Mouse (Mus musculus): ENCODE results near the gene Bbs9.

Bbs9 gene

DNA sequence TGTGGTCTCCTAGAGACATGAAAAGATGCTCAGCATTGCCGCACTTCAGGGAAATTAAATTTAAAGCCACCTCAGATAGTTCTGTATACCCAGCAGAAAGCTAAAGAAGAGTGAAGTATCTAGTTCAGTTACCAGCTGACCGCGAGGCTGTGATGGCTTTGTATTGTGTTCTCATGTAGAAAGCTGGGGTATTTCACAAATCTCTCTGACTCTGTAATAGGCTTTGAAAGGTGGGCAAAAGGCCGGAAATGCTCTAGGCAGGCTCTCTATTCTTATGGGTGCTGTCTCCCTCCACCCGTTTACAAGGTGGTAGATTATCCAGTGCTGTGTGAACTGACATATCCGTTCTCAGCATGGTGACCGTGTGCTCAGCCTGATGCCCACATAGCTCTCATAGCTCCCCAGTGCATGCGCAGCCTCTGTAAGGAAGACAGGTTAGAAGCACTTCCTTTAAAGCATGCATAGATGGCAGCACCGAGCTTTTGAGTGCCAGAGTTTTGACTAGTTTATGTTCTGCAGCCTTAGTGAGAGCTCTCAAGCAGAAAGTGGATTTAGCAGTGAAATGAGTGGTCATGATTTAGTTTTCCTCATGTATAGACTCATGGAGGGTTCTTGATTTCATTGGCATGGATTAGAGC is 57.4 kb downstream of the Bbs9 start:
- peak; percentile 23 to 56 for DNase-seq (ENCODE audit: low spot score in 2 of 2)

DNA sequence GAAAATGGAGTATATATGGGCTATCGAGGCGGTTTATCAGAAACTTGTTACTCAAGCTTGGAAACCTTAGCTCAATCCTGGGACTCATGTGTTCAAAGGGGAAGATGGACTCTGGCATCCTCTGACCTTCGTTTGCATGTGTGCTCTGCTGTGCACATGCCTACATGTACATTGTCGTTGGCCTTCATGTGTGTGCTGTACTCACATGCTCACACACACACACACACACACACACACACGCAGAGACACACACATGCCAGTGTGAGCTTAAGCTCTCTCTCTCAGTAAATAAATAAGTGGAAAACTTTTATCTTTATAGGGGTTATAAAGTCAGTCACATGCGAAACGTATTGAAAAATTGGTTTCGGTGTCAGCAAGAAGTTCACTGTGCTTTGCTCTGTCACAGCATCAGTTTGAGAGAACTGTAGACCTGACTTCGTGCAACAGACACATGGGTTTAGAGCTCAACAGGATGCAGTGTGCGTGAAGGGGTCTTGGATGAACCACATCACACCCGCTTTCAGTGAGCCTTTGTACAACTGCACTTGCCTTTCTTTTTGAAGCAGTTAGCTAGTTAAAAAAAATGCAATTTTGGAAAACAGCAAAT is 62.4 kb downstream of the Bbs9 start:
- DNase-seq (ENCODE audit: low spot score in 2 of 2): no peak

DNA sequence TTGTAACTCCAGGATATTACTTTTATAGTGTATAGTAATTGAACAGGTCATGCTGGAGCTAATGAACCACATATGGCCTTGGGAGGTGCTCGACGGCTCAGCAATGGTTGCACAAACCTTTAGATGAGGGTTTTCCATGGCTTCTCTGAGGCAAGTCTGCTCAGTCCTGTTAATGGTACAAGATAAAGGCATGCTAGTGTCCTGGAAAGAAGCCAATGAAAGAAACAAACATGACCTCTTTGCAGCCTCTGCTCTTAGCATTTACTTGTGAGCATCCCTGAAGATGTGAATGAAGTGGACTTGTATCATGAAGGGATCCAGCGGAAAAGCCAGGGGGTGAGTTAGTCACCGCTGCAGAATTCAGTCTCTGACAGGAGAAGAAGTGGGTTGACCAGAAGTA is 64.0 kb downstream of the Bbs9 start:
- no peak for DNase-seq (ENCODE audit: low spot score in 2 of 2)

DNA sequence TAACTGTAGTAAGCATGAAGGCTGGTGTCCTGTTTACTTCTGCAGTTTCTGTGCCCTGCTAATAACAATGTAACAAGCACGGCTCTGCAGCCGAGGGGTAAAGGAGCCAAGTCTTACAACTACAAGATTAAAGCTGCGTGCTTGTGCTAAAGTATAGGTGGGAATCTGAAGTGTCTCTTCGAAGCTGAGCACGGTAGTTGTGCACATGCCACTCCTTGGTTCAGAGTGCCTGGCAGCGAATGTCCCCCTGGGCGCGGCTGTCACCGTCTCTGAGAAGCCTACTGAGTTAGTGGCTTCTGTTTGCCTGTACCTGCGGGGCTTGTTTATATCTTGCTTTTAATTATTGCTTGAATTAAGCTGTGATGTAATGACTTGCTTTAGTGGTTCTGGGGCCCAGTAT is 65.6 kb downstream of the Bbs9 start:
- DNase-seq (ENCODE audit: low spot score in 2 of 2): no peak

DNA sequence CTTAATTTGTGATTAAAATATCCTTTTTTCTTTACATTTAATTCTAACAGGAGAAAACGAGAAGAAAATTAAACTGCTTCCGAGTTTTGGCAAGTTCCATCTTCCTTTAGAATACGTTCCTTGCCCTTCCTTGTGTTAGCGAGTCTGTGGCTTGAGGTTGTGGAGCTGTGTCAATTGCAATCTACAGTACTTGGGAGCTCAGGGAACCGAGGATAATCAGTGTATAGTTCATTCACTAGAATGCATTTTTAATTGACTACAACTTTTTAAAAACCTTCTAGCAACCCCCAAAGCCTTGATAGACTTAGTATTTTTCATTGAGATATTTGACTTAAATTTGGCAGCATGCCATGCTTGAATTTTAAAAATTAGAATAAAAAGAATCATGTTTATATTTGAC is 68.0 kb downstream of the Bbs9 start:
- no peak for DNase-seq (ENCODE audit: low spot score in 2 of 2)

DNA sequence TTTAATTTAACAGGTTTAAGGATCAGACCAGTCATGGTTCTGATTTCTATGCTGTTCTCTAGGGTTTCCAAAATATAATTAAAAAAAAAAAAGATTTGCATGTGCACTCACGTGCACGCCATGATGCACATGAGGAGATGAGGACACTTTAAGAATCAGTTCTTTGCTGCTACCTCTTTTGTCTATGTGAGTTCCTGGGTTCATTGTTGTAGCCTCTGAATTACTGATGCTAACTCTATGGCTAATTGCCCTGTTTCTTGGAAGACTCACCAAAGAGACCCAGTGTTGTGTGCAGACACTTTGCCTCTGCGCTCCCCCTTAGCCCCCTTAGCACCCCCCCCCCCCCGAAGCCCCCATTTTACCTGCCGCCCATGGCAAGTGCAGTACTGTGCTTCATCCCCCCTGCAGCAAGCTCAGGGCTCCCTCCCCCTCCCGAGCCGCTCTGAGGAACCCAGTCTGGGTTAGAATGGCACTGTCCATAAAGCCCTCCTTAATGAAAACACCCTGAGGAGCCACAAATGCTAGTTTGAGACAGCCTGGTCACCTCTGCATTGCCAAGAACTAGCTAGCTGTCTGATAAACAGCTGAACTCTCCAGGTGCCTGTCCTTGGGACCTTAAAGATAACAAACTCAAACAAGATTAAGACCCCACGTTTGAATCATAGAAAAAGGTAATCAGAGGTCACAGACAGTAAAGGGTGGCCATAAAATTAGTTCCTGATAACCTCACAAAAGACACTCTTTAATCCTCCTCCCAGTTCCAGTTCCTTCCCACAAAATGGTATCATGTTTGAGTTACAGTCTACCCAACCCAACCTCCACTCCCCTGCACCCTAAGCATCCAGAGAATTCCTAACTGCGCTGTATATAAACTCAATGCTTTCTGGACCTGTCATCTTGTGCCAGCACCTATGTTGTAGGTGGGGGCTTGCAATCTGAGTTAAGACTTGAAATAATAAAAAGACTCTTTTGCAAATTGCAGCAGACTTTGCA is 69.1 kb downstream of the Bbs9 start:
- no peak for DNase-seq (ENCODE audit: low spot score in 2 of 2)

DNA sequence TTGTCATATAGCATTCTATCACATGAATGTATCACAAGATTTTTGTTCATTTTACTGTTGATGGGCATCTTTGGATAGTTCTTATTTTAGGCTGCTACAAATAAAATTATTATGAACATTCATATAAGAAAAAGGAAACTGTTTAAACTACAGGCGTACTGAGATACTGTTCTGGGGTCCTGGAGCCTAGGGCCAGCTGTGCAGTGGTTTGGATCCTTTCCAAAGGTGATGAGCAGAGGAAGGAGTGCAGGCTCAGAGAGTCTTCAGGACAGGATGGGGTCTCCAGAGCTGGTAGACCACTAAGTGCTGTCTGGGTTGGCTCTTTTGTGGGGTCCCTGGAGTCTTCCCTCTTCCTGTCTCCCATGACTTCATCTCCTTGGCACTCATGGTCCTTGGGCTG is 75.8 kb downstream of the Bbs9 start:
- no peak for DNase-seq (ENCODE audit: low spot score in 2 of 2)

DNA sequence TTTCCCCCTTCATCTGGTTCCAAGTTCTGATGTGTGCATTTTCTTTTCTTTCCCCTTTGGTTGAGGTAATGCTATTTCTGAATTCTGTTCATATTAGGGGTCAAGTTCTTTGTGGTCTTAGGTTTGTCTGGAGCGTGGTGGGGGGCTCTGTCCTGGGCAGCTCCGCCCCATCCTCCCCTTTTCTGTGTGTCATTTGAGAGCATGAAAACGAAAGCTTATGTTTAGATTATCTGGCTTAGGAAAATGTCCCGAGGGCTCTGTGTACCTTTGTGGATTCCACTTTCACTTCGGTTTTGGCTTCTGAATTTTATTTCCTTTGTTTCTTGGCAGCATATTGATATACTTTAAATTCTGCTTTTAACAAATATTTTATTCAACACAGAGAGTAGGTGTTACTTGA is 80.6 kb downstream of the Bbs9 start:
- no peak for DNase-seq (ENCODE audit: low spot score in 2 of 2)

DNA sequence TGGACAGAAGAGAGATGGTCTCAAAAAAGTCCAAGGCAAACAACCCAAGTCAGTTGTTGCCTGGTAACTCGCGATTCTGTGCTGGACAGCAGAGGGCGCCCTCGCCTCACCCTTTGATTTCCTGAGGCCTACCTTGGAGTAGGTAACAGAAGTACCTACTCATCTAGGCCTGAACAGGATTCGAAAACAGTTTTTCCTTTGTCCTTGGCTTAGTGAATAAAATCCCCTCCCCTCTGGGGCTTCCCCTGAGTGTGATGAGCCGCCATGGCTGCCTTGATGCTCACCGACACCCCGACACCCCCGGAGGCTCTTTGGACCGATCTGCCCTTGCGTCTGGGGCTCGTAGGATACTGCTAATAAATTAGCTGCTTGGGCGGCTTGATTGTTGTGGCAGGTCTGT is 82.0 kb downstream of the Bbs9 start:
- peak; percentile 41 to 62 for DNase-seq (ENCODE audit: low spot score in 2 of 2)

DNA sequence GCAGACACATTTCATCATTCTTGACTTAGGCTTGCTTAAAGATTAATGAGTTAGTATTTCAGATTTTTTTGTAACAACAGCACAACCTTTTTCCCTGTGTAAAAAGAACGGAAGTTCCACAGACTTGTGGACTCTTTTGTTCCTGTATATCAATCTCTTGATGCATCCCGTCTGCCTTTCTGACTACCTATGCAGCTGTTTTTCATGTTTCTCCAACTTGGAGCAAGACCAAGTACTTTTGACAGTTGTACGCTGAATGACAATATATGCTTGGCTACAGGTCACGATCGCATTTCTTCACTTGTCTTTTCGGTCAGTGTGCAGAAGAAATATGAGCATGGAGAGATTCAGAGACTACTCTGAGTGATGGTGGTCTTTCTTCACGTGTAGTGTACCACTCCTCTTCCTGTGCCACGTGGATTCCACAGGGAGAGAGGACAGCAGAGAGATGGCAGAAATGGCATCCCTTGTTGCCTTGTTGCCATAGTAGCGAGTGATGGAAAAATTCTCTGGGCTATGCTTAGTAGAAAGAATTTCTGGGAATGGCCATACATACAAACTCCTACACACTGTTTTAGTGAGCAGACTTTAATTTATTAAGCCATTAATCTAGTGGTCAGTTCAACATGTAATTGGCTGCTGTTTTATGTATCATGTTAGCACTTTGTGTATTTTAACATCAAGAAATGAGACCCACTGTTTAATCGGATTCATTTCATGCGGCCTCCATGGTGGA is 88.3 kb downstream of the Bbs9 start:
- DNase-seq (ENCODE audit: low spot score in 2 of 2): no peak

DNA sequence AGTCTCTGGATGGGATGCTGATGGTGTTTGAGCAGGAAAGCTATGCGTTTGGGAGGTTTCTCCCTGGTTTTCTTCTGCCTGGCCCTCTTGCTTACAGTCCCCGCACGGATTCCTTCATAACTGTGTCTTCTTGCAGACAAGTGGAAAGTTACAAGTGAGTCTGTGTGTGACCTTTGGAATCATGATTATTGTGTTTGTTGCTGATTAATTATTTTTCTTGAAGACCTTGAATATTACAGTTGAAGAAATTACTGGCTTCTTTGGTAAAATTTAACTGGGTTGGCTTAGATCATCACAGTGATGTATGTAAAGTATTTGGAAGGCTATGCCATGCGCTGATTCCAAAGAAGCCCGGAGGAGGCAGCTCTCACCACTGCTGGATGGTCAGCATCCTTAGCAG is 92.2 kb downstream of the Bbs9 start:
- no peak for DNase-seq (ENCODE audit: low spot score in 2 of 2)

DNA sequence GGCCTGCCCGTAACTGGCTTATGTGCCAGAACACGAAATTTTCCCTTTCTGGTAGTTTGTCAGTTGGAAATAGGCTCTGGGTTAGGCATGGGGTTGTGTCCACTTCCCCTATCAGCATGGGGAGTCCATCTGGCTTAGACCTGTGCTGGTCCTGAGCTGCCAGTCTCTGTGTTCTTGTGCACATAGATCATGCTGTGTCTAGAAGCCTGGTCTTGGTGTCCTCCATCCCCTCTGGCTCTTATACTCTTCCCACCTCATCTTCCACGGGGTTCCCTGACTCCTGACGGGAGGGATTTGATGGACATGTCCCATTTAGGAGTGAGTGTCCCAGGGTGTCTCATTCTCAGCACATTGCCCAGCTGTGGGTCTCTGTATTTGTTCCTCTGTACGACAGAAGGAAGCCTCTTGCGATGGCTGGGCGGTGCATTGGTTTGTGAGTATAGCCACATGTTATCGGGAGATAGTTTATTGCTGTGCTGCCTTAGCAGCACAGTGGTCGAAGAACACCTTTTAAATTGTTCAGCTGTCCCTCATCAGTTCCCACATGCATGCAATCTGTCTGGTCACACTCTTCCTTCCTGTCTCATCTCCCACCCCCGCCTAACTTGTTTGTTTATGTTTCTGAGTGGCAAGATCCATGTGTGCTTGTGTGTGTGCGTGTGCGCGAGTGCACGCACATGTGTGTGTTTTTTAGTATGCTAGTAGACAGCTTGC is 101.1 kb downstream of the Bbs9 start:
- no peak for DNase-seq (ENCODE audit: low spot score in 2 of 2)

DNA sequence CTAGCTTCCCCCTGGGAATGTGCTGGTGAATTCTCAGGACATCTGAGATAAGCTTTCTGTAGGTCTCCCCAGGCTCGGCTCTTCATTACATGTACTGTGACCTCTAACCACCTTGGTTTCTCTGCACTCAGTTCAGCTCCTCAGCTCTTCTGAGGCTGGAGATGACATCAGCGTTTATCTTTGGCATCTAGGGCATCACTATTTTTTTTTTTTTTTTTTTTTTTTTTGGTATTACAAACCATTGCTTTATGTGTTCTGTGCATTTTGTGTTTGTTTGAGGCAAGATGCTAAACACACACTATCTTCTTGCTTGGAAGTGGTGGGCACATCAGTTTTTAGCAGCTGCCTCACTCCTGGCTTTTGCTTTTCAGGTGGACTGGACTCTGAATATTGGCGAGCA is 102.8 kb downstream of the Bbs9 start:
- no peak for DNase-seq (ENCODE audit: low spot score in 2 of 2)

DNA sequence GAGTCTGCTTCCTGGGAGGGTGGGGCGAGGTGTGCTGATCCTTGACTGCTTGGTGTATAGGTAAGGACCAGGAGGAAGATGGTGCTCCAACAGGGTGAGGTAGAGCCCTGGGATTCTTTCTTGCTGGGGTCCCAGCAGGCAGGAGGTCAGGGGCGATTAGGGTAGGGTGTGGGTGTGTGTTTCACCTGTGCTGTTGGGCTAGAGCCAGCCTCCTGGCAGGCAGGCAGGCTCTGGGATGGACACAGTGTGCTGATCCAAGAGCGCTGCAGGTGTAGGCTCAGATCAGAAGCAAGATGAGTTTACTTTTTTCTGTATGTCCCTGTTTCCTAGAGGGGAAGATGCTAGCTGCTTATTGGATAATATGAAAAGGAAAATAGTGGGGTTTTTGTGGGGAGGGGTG is 108.7 kb downstream of the Bbs9 start:
- DNase-seq (ENCODE audit: low spot score in 2 of 2): no peak

DNA sequence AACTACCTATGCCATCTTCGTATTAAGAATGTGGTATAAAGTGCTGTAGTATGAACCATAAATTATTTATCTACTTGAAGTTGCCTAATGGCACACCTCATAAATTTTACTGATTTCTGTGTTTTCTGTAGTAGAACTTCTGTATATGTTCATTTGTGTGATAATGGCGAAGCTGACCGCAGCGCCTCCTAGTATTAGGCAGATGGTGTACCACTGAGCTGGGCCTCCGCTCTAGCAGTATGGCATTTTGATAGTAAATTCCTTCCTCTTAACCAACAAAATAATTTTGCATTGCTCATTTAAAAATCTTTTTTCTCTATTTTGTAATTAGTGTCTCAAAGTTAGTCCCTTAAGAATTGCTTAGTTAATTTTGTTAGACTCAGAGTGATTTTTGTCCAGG is 117.5 kb downstream of the Bbs9 start:
- DNase-seq (ENCODE audit: low spot score in 2 of 2): no peak

DNA sequence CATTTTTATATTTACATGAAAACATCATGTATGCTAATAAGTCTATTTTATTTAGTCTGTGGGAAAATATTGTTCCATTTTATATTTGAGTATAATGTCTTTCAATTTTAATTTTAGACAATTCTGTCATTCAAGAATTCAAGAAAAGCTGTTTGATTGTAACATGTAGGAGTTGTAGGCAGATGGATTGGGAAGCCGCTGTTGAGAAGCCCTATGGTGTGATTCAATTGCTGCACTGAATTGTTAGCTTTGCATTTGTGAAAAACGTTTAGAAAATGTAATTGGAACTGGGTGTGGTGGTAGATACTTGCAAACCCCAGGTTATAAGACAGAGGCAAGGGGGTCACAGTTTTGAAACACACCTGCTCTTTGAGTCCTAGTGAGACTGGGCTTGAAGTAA is 121.1 kb downstream of the Bbs9 start:
- DNase-seq (ENCODE audit: low spot score in 2 of 2): no peak

DNA sequence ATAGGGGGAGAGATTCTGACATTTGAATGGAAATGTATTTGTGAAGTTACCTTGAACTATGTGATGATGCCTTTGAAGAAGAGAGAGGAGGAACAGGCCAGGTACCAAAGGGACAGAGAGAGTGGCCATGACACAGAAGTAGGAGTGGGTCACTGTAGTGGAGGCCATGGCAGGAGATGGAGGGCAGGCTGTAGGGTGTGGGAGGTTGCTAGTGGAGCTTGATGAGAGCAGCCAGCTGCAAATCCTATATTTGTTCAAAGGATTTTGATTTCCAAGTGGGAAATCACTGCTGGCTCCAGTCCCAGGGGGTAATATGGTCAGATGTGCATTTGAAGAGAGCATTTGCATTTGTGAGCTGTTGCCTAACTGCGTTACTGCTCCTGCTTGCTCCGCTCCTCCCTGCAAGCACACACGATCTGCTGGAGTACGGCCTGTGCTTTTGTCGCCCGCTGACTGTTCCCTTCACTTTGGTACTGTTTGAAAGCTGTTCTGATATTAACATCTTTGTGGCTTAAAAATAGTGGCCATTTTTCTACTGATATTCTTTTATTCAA is 137.8 kb downstream of the Bbs9 start:
- no peak for DNase-seq (ENCODE audit: low spot score in 2 of 2)

DNA sequence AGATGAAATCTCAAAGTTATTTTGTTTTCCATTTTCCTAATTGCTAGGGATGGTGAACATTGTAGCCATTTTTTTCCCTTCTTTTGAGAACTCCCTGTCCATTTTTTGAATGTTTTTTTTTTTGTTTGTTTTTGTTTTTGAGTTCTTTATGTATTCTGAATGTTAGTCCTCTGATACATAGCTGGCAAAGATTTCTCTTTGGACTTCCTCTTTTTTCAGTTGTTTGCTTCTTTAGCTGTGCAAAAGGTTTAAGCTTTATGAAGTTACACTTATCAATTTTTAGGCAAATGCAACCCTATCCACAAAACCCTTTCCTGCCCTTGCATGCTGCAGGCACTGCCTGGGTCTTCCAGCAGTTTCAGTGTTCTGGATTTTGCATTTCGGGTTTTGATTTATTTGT is 143.7 kb downstream of the Bbs9 start:
- no peak for DNase-seq (ENCODE audit: low spot score in 2 of 2)

DNA sequence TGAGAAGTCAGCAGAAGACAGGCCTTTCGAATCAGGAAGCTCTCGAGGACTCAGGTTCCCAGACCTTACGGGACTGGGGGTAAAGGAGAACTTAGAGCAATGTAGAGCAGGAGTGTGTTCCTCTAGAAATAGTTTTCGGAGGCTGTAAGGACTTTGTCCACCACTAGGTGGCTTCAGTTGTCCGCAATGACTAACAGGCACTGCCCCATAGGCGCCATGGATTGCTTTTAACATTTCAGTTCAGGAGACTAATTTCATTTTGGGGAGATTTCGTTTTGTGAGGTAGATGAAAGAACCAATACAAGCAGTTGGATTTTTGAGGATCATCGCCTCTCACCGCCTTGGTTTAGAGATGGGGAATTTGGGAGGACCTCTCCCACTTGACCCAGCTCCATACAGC is 149.5 kb downstream of the Bbs9 start:
- DNase-seq (ENCODE audit: low spot score in 2 of 2): peak in 1 of 2 experiments; percentile 13

DNA sequence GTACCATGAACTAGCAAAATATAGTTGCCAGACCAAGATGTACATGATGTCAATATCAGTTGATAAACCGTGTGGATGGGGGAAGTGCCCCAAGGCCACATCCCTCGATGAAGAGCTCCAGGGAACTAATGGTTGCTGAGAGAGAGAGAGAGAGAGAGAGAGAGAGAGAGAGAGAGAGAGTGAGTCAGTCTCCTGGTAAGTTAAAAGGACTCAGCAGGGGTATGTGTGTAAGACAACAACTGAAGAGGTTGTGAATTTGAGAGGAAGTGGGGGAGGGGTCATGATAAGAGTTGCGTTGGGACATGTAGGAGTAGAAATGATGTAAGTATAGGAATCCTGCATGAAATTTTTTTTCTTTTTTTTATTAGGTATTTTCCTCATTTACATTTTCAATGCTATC is 150.5 kb downstream of the Bbs9 start:
- no peak for DNase-seq (ENCODE audit: low spot score in 2 of 2)

DNA sequence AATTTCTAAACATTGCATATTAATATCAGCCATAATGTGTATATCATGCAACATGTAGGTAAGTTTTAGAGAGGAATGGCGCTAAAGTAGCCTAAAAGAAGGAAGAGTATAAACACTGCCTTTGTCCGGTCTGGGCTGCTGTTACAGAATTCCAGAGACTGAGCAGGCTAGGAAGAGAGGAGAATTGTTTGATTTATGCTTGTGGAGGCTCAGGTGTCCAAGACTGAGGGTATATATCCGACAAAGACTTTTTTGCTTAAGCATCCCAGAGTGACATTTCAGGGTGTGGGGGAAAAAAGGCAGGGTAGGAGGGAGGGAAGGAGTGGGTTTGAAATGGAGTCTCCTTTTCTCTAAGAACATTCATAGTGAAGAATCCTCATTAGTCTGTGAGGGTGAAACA is 152.4 kb downstream of the Bbs9 start:
- DNase-seq (ENCODE audit: low spot score in 2 of 2): no peak
